ENCODE assay signal across 8 mouse cellular contexts in the genomic region with DNA sequence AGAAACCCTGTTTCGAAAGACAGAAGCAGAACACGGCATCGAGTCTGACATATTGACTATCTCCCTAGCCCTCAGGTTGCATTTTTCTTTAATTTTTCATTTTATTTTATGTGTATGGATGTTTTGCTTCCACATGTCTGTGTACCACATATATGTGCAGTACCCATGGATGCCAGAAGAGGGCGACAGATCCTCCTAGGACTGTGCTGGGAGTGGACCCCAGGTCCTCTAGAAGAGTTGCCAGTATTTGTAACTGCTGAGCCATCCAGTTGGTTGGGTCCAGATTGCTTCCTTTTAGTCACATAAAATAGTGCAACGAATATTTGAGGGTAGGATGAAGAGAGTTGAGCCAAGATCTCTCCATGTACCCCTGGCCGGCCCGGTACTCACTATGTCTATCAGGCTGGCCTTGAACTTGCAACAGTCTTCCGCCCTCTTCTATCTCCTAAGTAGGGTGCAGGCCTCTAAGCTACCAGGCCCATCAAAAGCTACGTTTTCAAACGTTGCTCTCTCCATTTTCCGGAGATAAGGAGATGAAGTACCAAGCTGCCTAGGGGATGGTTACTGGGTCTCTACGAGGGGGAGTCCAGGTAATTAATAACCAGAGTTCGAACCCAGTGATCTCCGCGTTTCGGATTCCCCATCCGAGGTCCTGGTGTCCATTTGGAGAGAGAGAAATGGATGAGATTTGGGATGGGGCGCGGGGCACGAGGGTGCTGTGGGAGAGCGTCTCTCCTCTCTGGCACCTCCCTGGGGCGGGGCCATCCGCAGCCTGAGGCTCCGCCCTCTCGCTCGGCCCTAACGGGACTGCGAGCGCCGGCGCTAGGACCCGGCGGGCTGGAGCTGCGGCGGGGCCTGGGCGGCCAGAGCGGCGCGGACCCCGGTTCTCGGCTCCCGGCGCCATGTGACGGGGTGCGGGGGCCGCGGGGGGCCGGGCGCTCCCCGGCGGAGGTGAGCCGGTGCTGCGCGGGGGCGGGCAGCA. TPM values are rescaled to one million over a fixed set of nuclear protein-coding genes. Genes with fewer than 3 reads are reported as not detected.
DNase-seq lines count a peak whose midpoint lies in the region; ATAC-seq and TF ChIP-seq lines count a peak whose summit lies in the region.

No protein-coding gene starts in this region.

- peak; percentile 61 to 78 for DNase-seq in monocyte, adult 2 months (ENCODE audit: low read depth in 1 of 2, low spot score in 2 of 2)
- DNase-seq in gastrocnemius, postnatal 14 days: peak; percentile 93
- peak; percentile 89 for DNase-seq in limb, embryonic 10.5 days (ENCODE audit: low spot score)
- DNase-seq in midbrain, embryonic 11.5 days (ENCODE audit: low spot score, missing footprints): peak; percentile 98
- DNase-seq in spleen, adult 2 months (ENCODE audit: low read depth in 1 of 2, low spot score in 2 of 2): peak in 1 of 2 experiments; percentile 78

- intact Hi-C loops in gastrocnemius, postnatal 14 days (cut with DNase I; ENCODE audit: low total_unique reads): no loop called here

- no peaks in the 10 kb centered on the region for H3K27me3 ChIP-seq in limb, embryonic 10.5 days (ENCODE audit: low read depth, poor library complexity, severe bottlenecking)
- no peaks in the 10 kb centered on the region; the same call in 1 of the 2 replicates for H3K27me3 ChIP-seq in midbrain, embryonic 11.5 days (ENCODE audit: control insufficient read depth, insufficient read depth, low read length)
- no peaks in the 10 kb centered on the region; the same call in 1 of the 2 replicates for H3K27me3 ChIP-seq in spleen, adult 2 months (ENCODE audit: control insufficient read depth, insufficient read depth, low read length)

- H3K27ac ChIP-seq in limb, embryonic 10.5 days: peak overlapping the region; percentile 95
- no peak overlapping the region for H3K27ac ChIP-seq in midbrain, embryonic 11.5 days (ENCODE audit: low read depth, low read length)
- no peak overlapping the region for H3K27ac ChIP-seq in spleen, adult 2 months (ENCODE audit: insufficient read depth, low read length)

- ATAC-seq in monocyte, adult 5-6 weeks (replicated peaks; ENCODE audit: insufficient number of reproducible peaks, low FRiP score, low TSS enrichment, poor library complexity, severe bottlenecking): no peak
- ATAC-seq in common myeloid progenitor, adult 5-6 weeks (replicated peaks; ENCODE audit: low read depth, poor library complexity, severe bottlenecking): peak; percentile 48
- ATAC-seq in inflammation-experienced regulatory T-cells, adult 6 months: peak; percentile 62
- ATAC-seq in midbrain, embryonic 11.5 days (ENCODE audit: low FRiP score): peak; percentile 83

- no peaks in the 10 kb centered on the region for H3K36me3 ChIP-seq in limb, embryonic 10.5 days
- H3K36me3 ChIP-seq in midbrain, embryonic 11.5 days (ENCODE audit: control insufficient read depth, insufficient read depth, low read length): no peaks in the 10 kb centered on the region
- H3K36me3 ChIP-seq in spleen, adult 2 months (ENCODE audit: control insufficient read depth, insufficient read depth, low read length): no peaks in the 10 kb centered on the region

- H3K9ac ChIP-seq in midbrain, embryonic 11.5 days (ENCODE audit: low read length): peak overlapping the region; percentile 78

- 16% methylated on average over 40 of the region's 55 CpGs for WGBS in limb, embryonic 10.5 days
- WGBS in midbrain, embryonic 11.5 days: 11% methylated on average over 51 of the region's 55 CpGs
- 16% methylated on average over 54 of the region's 55 CpGs for WGBS in spleen, adult 2 months

- H3K4me3 ChIP-seq in limb, embryonic 10.5 days: peak overlapping the region; percentile 85
- peak overlapping the region; percentile 68 for H3K4me3 ChIP-seq in midbrain, embryonic 11.5 days (ENCODE audit: low read depth, low read length)
- H3K4me3 ChIP-seq in spleen, adult 2 months (ENCODE audit: extremely low read depth, insufficient read depth, insufficient read length): peak overlapping the region; percentile 56

- TF ChIP-seq CTCF in spleen, adult 2 months (IDR thresholded peaks at IDR 0.05; ENCODE audit: extremely low read depth, insufficient read depth, insufficient read length, insufficient replicate concordance): peak; percentile 15; the same call in 1 of the 2 replicates

- no peaks in the 10 kb centered on the region for H3K9me3 ChIP-seq in limb, embryonic 10.5 days (replicated peaks)
- no peaks in the 10 kb centered on the region for H3K9me3 ChIP-seq in midbrain, embryonic 11.5 days (ENCODE audit: control insufficient read depth, low read length)

- TF ChIP-seq POLR2A in spleen, adult 2 months (IDR thresholded peaks at IDR 0.05; ENCODE audit: low read depth, low read length): no peak

- H3K4me1 ChIP-seq in limb, embryonic 10.5 days: peaks cover 57% of the 10 kb centered on the region
- peaks cover 21% of the 10 kb centered on the region for H3K4me1 ChIP-seq in midbrain, embryonic 11.5 days (ENCODE audit: control insufficient read depth, insufficient read depth, low read length)
- peaks cover 11% of the 10 kb centered on the region for H3K4me1 ChIP-seq in spleen, adult 2 months (ENCODE audit: control insufficient read depth, insufficient read depth, insufficient read length)

- peak overlapping the region; percentile 93 for H3K4me2 ChIP-seq in midbrain, embryonic 11.5 days

RNA-seq across cellular contexts. Expression of gene St6galnac6, which starts 6.9 kb away (rescaled TPM):
- 4.8 to 11.1 TPM (median 10.5 TPM) in 3 replicates for total RNA-seq in monocyte, adult 5-6 weeks (2017)
- 12.7 and 22.9 TPM in 2 replicates for total RNA-seq in common myeloid progenitor, adult 5-6 weeks (2017)
- 10 to 100 TPM; 42.7 to 51.0 TPM for total RNA-seq in gastrocnemius, postnatal 14 days (2021)
- polyA plus RNA-seq in inflammation-experienced regulatory T-cells, adult 6 months (2017; shearing (Covaris generic)): 1 to 10 TPM; 3.4 to 5.1 (median 4.3) TPM
- 11.8 and 16.7 TPM in 2 replicates for polyA plus RNA-seq in limb, embryonic 10.5 days (2016; fragmentation: Nextera tagmentation; extraction: Ambion mirVana)
- 3.4 and 4.5 TPM in 2 replicates for polyA plus RNA-seq in midbrain, embryonic 11.5 days (2014; fragmentation: Nextera tagmentation; extraction: Ambion mirVana)
- polyA plus RNA-seq in spleen, adult 2 months (2012; rRNA removed): 22.3 and 32.4 TPM in 2 replicates

RNA-seq across cellular contexts. Expression of gene Ak1, which starts 15.1 kb away (rescaled TPM):
- total RNA-seq in monocyte, adult 5-6 weeks (2017): 0.43 TPM in 1 of 3 replicates, not detected in the others
- total RNA-seq in common myeloid progenitor, adult 5-6 weeks (2017): 3.5 TPM in 2 replicates
- 1,000 to 10,000 TPM; 1,800 to 1,917 TPM for total RNA-seq in gastrocnemius, postnatal 14 days (2021)
- polyA plus RNA-seq in inflammation-experienced regulatory T-cells, adult 6 months (2017; shearing (Covaris generic)): under 1 TPM in 1 of 3 experiments, not detected in 2; 0.52 TPM
- polyA plus RNA-seq in limb, embryonic 10.5 days (2016; fragmentation: Nextera tagmentation; extraction: Ambion mirVana): 21.6 and 35.7 TPM in 2 replicates
- polyA plus RNA-seq in midbrain, embryonic 11.5 days (2014; fragmentation: Nextera tagmentation; extraction: Ambion mirVana): 18.3 and 22.0 TPM in 2 replicates
- polyA plus RNA-seq in spleen, adult 2 months (2012; rRNA removed): 6.3 and 7.4 TPM in 2 replicates

RNA-seq across cellular contexts. Expression of gene St6galnac4, which starts 19.6 kb away (rescaled TPM):
- 18.7 to 29.4 TPM (median 21.7 TPM) in 3 replicates for total RNA-seq in monocyte, adult 5-6 weeks (2017)
- total RNA-seq in common myeloid progenitor, adult 5-6 weeks (2017): 25.7 and 28.8 TPM in 2 replicates
- 10 to 100 TPM; 25.6 to 26.3 TPM for total RNA-seq in gastrocnemius, postnatal 14 days (2021)
- polyA plus RNA-seq in inflammation-experienced regulatory T-cells, adult 6 months (2017; shearing (Covaris generic)): 10 to 100 TPM; 31.5 to 42.6 (median 33.5) TPM
- polyA plus RNA-seq in limb, embryonic 10.5 days (2016; fragmentation: Nextera tagmentation; extraction: Ambion mirVana): 26.0 and 26.1 TPM in 2 replicates
- polyA plus RNA-seq in midbrain, embryonic 11.5 days (2014; fragmentation: Nextera tagmentation; extraction: Ambion mirVana): 13.2 and 13.6 TPM in 2 replicates
- polyA plus RNA-seq in spleen, adult 2 months (2012; rRNA removed): 34.2 and 40.4 TPM in 2 replicates

RNA-seq across cellular contexts. Expression of gene 9430097D07Rik, which starts 31.0 kb away (rescaled TPM):
- total RNA-seq in monocyte, adult 5-6 weeks (2017): not detected in 3 replicates
- not detected in 2 replicates for total RNA-seq in common myeloid progenitor, adult 5-6 weeks (2017)
- not detected for total RNA-seq in gastrocnemius, postnatal 14 days (2021)
- polyA plus RNA-seq in inflammation-experienced regulatory T-cells, adult 6 months (2017; shearing (Covaris generic)): under 1 TPM in 1 of 3 experiments, not detected in 2; 0.31 TPM
- 0.24 TPM in 1 of 2 replicates, not detected in the other for polyA plus RNA-seq in limb, embryonic 10.5 days (2016; fragmentation: Nextera tagmentation; extraction: Ambion mirVana)
- polyA plus RNA-seq in midbrain, embryonic 11.5 days (2014; fragmentation: Nextera tagmentation; extraction: Ambion mirVana): 0.25 and 0.49 TPM in 2 replicates
- not detected in 2 replicates for polyA plus RNA-seq in spleen, adult 2 months (2012; rRNA removed)

RNA-seq across cellular contexts. Expression of gene Pip5kl1, which starts 31.9 kb away (rescaled TPM):
- 2.5 TPM in 1 of 3 replicates, not detected in the others for total RNA-seq in monocyte, adult 5-6 weeks (2017)
- total RNA-seq in common myeloid progenitor, adult 5-6 weeks (2017): not detected in 2 replicates
- total RNA-seq in gastrocnemius, postnatal 14 days (2021): not detected
- polyA plus RNA-seq in inflammation-experienced regulatory T-cells, adult 6 months (2017; shearing (Covaris generic)): not detected
- polyA plus RNA-seq in limb, embryonic 10.5 days (2016; fragmentation: Nextera tagmentation; extraction: Ambion mirVana): 1.0 and 2.7 TPM in 2 replicates
- 2.0 and 2.1 TPM in 2 replicates for polyA plus RNA-seq in midbrain, embryonic 11.5 days (2014; fragmentation: Nextera tagmentation; extraction: Ambion mirVana)
- polyA plus RNA-seq in spleen, adult 2 months (2012; rRNA removed): 0.06 and 0.40 TPM in 2 replicates
